Mouse (Mus musculus) olfactory bulb, adult 2 months (tissue): ENCODE data around the gene Fth1. TPM values are rescaled to one million over a fixed set of nuclear protein-coding genes. Genes with fewer than 3 reads are reported as not detected.
"Not testable (repeated sequence)": the region's sequence is repeated elsewhere in the genome, so short reads cannot be mapped to it uniquely, and the experiment has no call there.

Experiments
- H3K27ac ChIP-seq: fragments of 200-500 bp; 2 replicates; pipeline ENCODE4 v1.5.1; 2012; ENCODE audit warnings: low read depth, low read length; ENCODE audit not compliant: insufficient read depth
- H3K4me1 ChIP-seq: fragments of 200-500 bp; 2 replicates; pipeline ENCODE4 v1.6.1; 2012; ENCODE audit warnings: low read length; ENCODE audit not compliant: control insufficient read depth, insufficient read depth
- H3K4me3 ChIP-seq: fragments of 200-500 bp; 2 replicates; pipeline ENCODE4 v1.5.1; 2012; ENCODE audit warnings: mild to moderate bottlenecking, low read depth, low read length, moderate library complexity; ENCODE audit not compliant: insufficient read depth
- CTCF ChIP-seq: fragments of 200-500 bp; IDR thresholded peaks from 2 replicates; pipeline ENCODE4 v1.5.1; 2012; ENCODE audit warnings: low read depth, mild to moderate bottlenecking, low read length, moderate library complexity; ENCODE audit not compliant: insufficient read depth
- POLR2A ChIP-seq: fragments of 200-500 bp; IDR thresholded peaks from 2 replicates; pipeline ENCODE4 v1.6.1; 2012; ENCODE audit warnings: mild to moderate bottlenecking, low read depth, low read length, moderate library complexity; ENCODE audit not compliant: insufficient read depth
- WGBS: fragments of 180-500 bp; shearing (Covaris S2); methylation state at CpG from one replicate; pipeline ENCODE4 v1.1.7; 2018; 5-methylcytosine and 5-hydroxymethylcytosine counted together
- polyA plus RNA-seq: library from polyadenylated mRNA; stranded (reverse); fragments of >200 nt; gene quantifications from 2 replicates; pipeline ENCODE4 v1.2.4, GENCODE M21; 2012; ENCODE audit warnings: low replicate concordance; ENCODE audit not compliant: missing spikeins, insufficient read depth, insufficient read length

Fth1 gene
- polyA plus RNA-seq, 1 experiment = 1,416 TPM

- no peak overlapping the region for H3K27ac ChIP-seq
- TF ChIP-seq CTCF (no peak), POLR2A (no peak)
- 86% methylated on average over 4 of the region's 4 CpGs for WGBS
- peaks cover 8% of the 10 kb centered on the region for H3K4me1 ChIP-seq
- no peak overlapping the region for H3K4me3 ChIP-seq
Measured at GRCm38 (mm10) chr19:9956624-9957388, 23.6 kb upstream of the Fth1 start.

GRCm38 (mm10) chr19:9957965-9958364 is 22.4 kb upstream of the Fth1 start:
- H3K27ac ChIP-seq = no peak overlapping the region
- H3K4me1 ChIP-seq = peaks cover 8% of the 10 kb centered on the region
- TF ChIP-seq CTCF (no peak), POLR2A (no peak)
- WGBS = 88% methylated on average over 5 of the region's 5 CpGs
- no peak overlapping the region for H3K4me3 ChIP-seq

- Histone ChIP-seq H3K4me3 (no peak overlapping the region), H3K27ac (no peak overlapping the region), H3K4me1 (no peaks in the 10 kb centered on the region)
- TF ChIP-seq CTCF (no peak), POLR2A (no peak)
- 63% methylated on average over 5 of the region's 5 CpGs for WGBS
Measured at GRCm38 (mm10) chr19:9960769-9961168, 19.6 kb upstream of the Fth1 start.

GRCm38 (mm10) chr19:9964205-9964916 is 16.0 kb upstream of the Fth1 start:
- 32% methylated on average over 7 of the region's 7 CpGs for WGBS
- Histone ChIP-seq H3K4me3 (no peak overlapping the region), H3K4me1 (0 out of 2 replicates have a peak, but pooled peaks cover 2% of the 10 kb centered on the region), H3K27ac (no peak overlapping the region; the same call in 1 of the 2 replicates)
- no peak for TF ChIP-seq CTCF
- TF ChIP-seq POLR2A = no peak

- 0 out of 2 replicates have a peak, but pooled peaks cover 2% of the 10 kb centered on the region for H3K4me1 ChIP-seq
- H3K27ac ChIP-seq = no peak overlapping the region
- TF ChIP-seq POLR2A (no peak), CTCF (no peak)
Measured at GRCm38 (mm10) chr19:9966096-9966867, 14.1 kb upstream of the Fth1 start.

GRCm38 (mm10) chr19:9968081-9968787 is 12.2 kb upstream of the Fth1 start:
- no peak overlapping the region for H3K4me3 ChIP-seq
- H3K4me1 ChIP-seq = 0 out of 2 replicates have a peak, but pooled peaks cover 2% of the 10 kb centered on the region
- 91% methylated on average over 10 of the region's 10 CpGs for WGBS
- H3K27ac ChIP-seq = no peak overlapping the region
- no peak for TF ChIP-seq CTCF
- TF ChIP-seq POLR2A = no peak

More at GRCm38 (mm10) chr19:9966096-9966867, 14.1 kb upstream of the Fth1 start:
- 29% methylated on average over 2 of the region's 2 CpGs for WGBS
- no peak overlapping the region for H3K4me3 ChIP-seq

GRCm38 (mm10) chr19:9974853-9975252 is 5.5 kb upstream of the Fth1 start:
- 59% methylated on average over 2 of the region's 2 CpGs for WGBS
- not testable (repeated sequence) for H3K27ac ChIP-seq, H3K4me1 ChIP-seq, H3K4me3 ChIP-seq

GRCm38 (mm10) chr19:9977085-9977484 is 3.3 kb upstream of the Fth1 start:
- WGBS = 94% methylated on average over 10 of the region's 10 CpGs
- H3K4me3 ChIP-seq = no peak overlapping the region
- no peak for TF ChIP-seq POLR2A
- no peak for TF ChIP-seq CTCF
- no peak overlapping the region for H3K27ac ChIP-seq
- peaks cover 7% of the 10 kb centered on the region; the same call in 1 of the 2 replicates for H3K4me1 ChIP-seq
